Mouse (Mus musculus): Measurements from ENCODE around the gene Ssr3. TPM values are rescaled to one million over a fixed set of nuclear protein-coding genes. Genes with fewer than 3 reads are reported as not detected.

Gene Ssr3
- 224 and 251 TPM in 2 replicates for total RNA-seq (2012; rRNA removed)

GRCm38 (mm10) chr3:65392421-65392817 is at the start of gene Ssr3:
Gene Ssr3 (minus strand): TSS chr3:65392623.
- Histone ChIP-seq H3K9ac (ENCODE audit: insufficient read depth, low read depth, low read length, poor library complexity, severe bottlenecking) (peak within 1 kb of the TSS; percentile 96), H3K36me3 (ENCODE audit: control insufficient read depth, insufficient read depth, low read length, poor library complexity, severe bottlenecking) (peaks cover 13% of the 10 kb centered on the region), H3K4me1 (ENCODE audit: control insufficient read depth in 2 of 2, insufficient read depth in 2 of 2, low read length in 2 of 2, poor library complexity in 1 of 2) (peaks cover 2 to 7% of the 10 kb centered on the region in 2 experiments; a peak in 1 of 4 replicates), H3K9me3 (ENCODE audit: control insufficient read depth, insufficient read depth, low read depth, low read length) (no peaks in the 10 kb centered on the region), H3K27ac (ENCODE audit: insufficient read depth, low read depth, low read length, poor library complexity, severe bottlenecking) (peak within 1 kb of the TSS; percentile 66), H3K4me3 (ENCODE audit: insufficient read depth in 1 of 2, low read depth in 1 of 2, low read length in 2 of 2, poor library complexity in 1 of 2, severe bottlenecking in 1 of 2) (peak within 1 kb of the TSS; percentile 94 to 99)
- peak; percentile 91 for TF ChIP-seq HCFC1 (IDR thresholded peaks at IDR 0.05; ENCODE audit: borderline replicate concordance, insufficient read depth, low read length)
- TF ChIP-seq ZC3H11A (IDR thresholded peaks at IDR 0.05; ENCODE audit: borderline replicate concordance, low read depth, low read length) = no peak
- TF ChIP-seq ZNF384 (IDR thresholded peaks at IDR 0.05; ENCODE audit: low read depth, low read length) = no peak
- peak; percentile 71 for TF ChIP-seq CHD2 (IDR thresholded peaks at IDR 0.05; ENCODE audit: low read depth, low read length)
- TF ChIP-seq MAFK (IDR thresholded peaks at IDR 0.05; ENCODE audit: insufficient read depth, low read depth, low read length) = no peak
- in situ Hi-C loops (cut with MboI; ENCODE audit: low sequenced_read_pairs in 2 of 2, unreplicated experiment in 2 of 2) = no loop called here
- DNase-seq (ENCODE audit: low read depth, low spot score) = peak; percentile 89

GRCm38 (mm10) chr3:65441586-65442111 is 49.2 kb upstream of the Ssr3 start:
- TF ChIP-seq ZC3H11A (IDR thresholded peaks at IDR 0.05; ENCODE audit: borderline replicate concordance, low read depth, low read length) = no peak
- no peak for TF ChIP-seq CHD2 (IDR thresholded peaks at IDR 0.05; ENCODE audit: low read depth, low read length)
- TF ChIP-seq ZNF384 (IDR thresholded peaks at IDR 0.05; ENCODE audit: low read depth, low read length) = no peak
- no peak for TF ChIP-seq MAFK (IDR thresholded peaks at IDR 0.05; ENCODE audit: insufficient read depth, low read depth, low read length)
- TF ChIP-seq HCFC1 (IDR thresholded peaks at IDR 0.05; ENCODE audit: borderline replicate concordance, insufficient read depth, low read length) = no peak
- no peak overlapping the region for H3K9ac ChIP-seq (ENCODE audit: insufficient read depth, low read depth, low read length, poor library complexity, severe bottlenecking)
- DNase-seq (ENCODE audit: low read depth, low spot score) = no peak
- in situ Hi-C loops (cut with MboI; ENCODE audit: low sequenced_read_pairs in 2 of 2, unreplicated experiment in 2 of 2) = no loop called here
- no peaks in the 10 kb centered on the region for H3K36me3 ChIP-seq (ENCODE audit: control insufficient read depth, insufficient read depth, low read length, poor library complexity, severe bottlenecking)
- H3K27ac ChIP-seq (ENCODE audit: insufficient read depth, low read depth, low read length, poor library complexity, severe bottlenecking) = no peak overlapping the region
- H3K4me1 ChIP-seq (ENCODE audit: control insufficient read depth in 2 of 2, insufficient read depth in 2 of 2, low read length in 2 of 2, poor library complexity in 1 of 2) = no peaks in the 10 kb centered on the region
- H3K9me3 ChIP-seq (ENCODE audit: control insufficient read depth, insufficient read depth, low read depth, low read length) = no peaks in the 10 kb centered on the region
- no peak overlapping the region for H3K4me3 ChIP-seq (ENCODE audit: insufficient read depth in 1 of 2, low read depth in 1 of 2, low read length in 2 of 2, poor library complexity in 1 of 2, severe bottlenecking in 1 of 2)

GRCm38 (mm10) chr3:65438511-65439228 is 46.2 kb upstream of the Ssr3 start:
- in situ Hi-C loops (cut with MboI; ENCODE audit: low sequenced_read_pairs in 2 of 2, unreplicated experiment in 2 of 2) = no loop called here

GRCm38 (mm10) chr3:65435812-65436211 is 43.4 kb upstream of the Ssr3 start:
- Histone ChIP-seq H3K4me3 (ENCODE audit: insufficient read depth in 1 of 2, low read depth in 1 of 2, low read length in 2 of 2, poor library complexity in 1 of 2, severe bottlenecking in 1 of 2) (no peak overlapping the region), H3K36me3 (ENCODE audit: control insufficient read depth, insufficient read depth, low read length, poor library complexity, severe bottlenecking) (no peaks in the 10 kb centered on the region), H3K9me3 (ENCODE audit: control insufficient read depth, insufficient read depth, low read depth, low read length) (no peaks in the 10 kb centered on the region), H3K4me1 (ENCODE audit: control insufficient read depth in 2 of 2, insufficient read depth in 2 of 2, low read length in 2 of 2, poor library complexity in 1 of 2) (no peaks in the 10 kb centered on the region), H3K27ac (ENCODE audit: insufficient read depth, low read depth, low read length, poor library complexity, severe bottlenecking) (no peak overlapping the region), H3K9ac (ENCODE audit: insufficient read depth, low read depth, low read length, poor library complexity, severe bottlenecking) (no peak overlapping the region)
- in situ Hi-C loops (cut with MboI; ENCODE audit: low sequenced_read_pairs in 2 of 2, unreplicated experiment in 2 of 2) = no loop called here
- no peak for DNase-seq (ENCODE audit: low read depth, low spot score)
- no peak for TF ChIP-seq HCFC1 (IDR thresholded peaks at IDR 0.05; ENCODE audit: borderline replicate concordance, insufficient read depth, low read length)
- TF ChIP-seq MAFK (IDR thresholded peaks at IDR 0.05; ENCODE audit: insufficient read depth, low read depth, low read length) = no peak
- TF ChIP-seq CHD2 (IDR thresholded peaks at IDR 0.05; ENCODE audit: low read depth, low read length) = no peak
- TF ChIP-seq ZNF384 (IDR thresholded peaks at IDR 0.05; ENCODE audit: low read depth, low read length) = no peak
- TF ChIP-seq ZC3H11A (IDR thresholded peaks at IDR 0.05; ENCODE audit: borderline replicate concordance, low read depth, low read length) = no peak

More at GRCm38 (mm10) chr3:65438511-65439228, 46.2 kb upstream of the Ssr3 start:
- Histone ChIP-seq H3K36me3 (ENCODE audit: control insufficient read depth, insufficient read depth, low read length, poor library complexity, severe bottlenecking) (no peaks in the 10 kb centered on the region), H3K4me1 (ENCODE audit: control insufficient read depth in 2 of 2, insufficient read depth in 2 of 2, low read length in 2 of 2, poor library complexity in 1 of 2) (no peaks in the 10 kb centered on the region), H3K27ac (ENCODE audit: insufficient read depth, low read depth, low read length, poor library complexity, severe bottlenecking) (no peak overlapping the region), H3K9ac (ENCODE audit: insufficient read depth, low read depth, low read length, poor library complexity, severe bottlenecking) (no peak overlapping the region), H3K9me3 (ENCODE audit: control insufficient read depth, insufficient read depth, low read depth, low read length) (no peaks in the 10 kb centered on the region), H3K4me3 (ENCODE audit: insufficient read depth in 1 of 2, low read depth in 1 of 2, low read length in 2 of 2, poor library complexity in 1 of 2, severe bottlenecking in 1 of 2) (no peak overlapping the region)
- DNase-seq (ENCODE audit: low read depth, low spot score) = no peak
- TF ChIP-seq ZC3H11A (IDR thresholded peaks at IDR 0.05; ENCODE audit: borderline replicate concordance, low read depth, low read length) (no peak), HCFC1 (IDR thresholded peaks at IDR 0.05; ENCODE audit: borderline replicate concordance, insufficient read depth, low read length) (no peak), ZNF384 (IDR thresholded peaks at IDR 0.05; ENCODE audit: low read depth, low read length) (no peak), MAFK (IDR thresholded peaks at IDR 0.05; ENCODE audit: insufficient read depth, low read depth, low read length) (no peak)

Measured in ES-E14 (cell line).